Mouse (Mus musculus): Measurements from ENCODE around the gene Dusp1. TPM values are rescaled to one million over a fixed set of nuclear protein-coding genes. Genes with fewer than 3 reads are reported as not detected.
A peak's percentile ranks its signal among the peaks of the same experiment; 100 is the strongest.

Dusp1 gene
- polyA plus RNA-seq, 1 experiment = 19.7 TPM

DNA sequence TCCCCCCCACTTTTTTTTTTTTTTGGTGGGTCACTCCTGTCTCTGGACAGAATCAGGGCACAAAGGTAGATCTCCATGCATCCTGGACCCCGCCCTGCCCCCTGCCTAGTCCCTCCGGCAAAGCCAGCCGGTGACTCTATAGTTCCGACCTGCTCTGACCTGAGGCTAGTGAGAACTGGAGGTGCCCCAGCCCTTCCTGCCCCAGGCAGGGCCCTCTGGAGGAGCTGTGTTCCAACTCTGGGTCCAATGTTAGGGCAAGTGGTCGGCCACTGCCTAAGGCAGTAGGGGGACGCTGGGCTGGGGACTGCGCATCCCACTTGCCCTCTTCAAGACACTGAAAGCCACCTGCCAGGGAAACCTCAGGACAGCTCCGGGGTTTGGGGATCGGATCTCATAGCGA is 71.9 kb downstream of the Dusp1 start:
- H3K36me3 ChIP-seq (ENCODE audit: control insufficient read depth, insufficient read depth, low read length) = no peaks in the 10 kb centered on the region
- no peak overlapping the region for H3K4me3 ChIP-seq (ENCODE audit: control insufficient read depth, low read depth, low read length)
- no peaks in the 10 kb centered on the region for H3K27me3 ChIP-seq (ENCODE audit: control insufficient read depth, insufficient read depth, low read length)
- TF ChIP-seq POLR2A (IDR thresholded peaks at IDR 0.05; ENCODE audit: control insufficient read depth, low read depth, low read length) (no peak), CTCF (IDR thresholded peaks at IDR 0.05; ENCODE audit: control insufficient read depth, insufficient read depth, insufficient replicate concordance, low read depth, low read length) (no peak)
- H3K4me1 ChIP-seq (ENCODE audit: control insufficient read depth, insufficient read depth, low read length) = no peaks in the 10 kb centered on the region; the same call in 1 of the 2 replicates
- H3K27ac ChIP-seq (ENCODE audit: control insufficient read depth, insufficient read depth, low read depth, low read length) = no peak overlapping the region

DNA sequence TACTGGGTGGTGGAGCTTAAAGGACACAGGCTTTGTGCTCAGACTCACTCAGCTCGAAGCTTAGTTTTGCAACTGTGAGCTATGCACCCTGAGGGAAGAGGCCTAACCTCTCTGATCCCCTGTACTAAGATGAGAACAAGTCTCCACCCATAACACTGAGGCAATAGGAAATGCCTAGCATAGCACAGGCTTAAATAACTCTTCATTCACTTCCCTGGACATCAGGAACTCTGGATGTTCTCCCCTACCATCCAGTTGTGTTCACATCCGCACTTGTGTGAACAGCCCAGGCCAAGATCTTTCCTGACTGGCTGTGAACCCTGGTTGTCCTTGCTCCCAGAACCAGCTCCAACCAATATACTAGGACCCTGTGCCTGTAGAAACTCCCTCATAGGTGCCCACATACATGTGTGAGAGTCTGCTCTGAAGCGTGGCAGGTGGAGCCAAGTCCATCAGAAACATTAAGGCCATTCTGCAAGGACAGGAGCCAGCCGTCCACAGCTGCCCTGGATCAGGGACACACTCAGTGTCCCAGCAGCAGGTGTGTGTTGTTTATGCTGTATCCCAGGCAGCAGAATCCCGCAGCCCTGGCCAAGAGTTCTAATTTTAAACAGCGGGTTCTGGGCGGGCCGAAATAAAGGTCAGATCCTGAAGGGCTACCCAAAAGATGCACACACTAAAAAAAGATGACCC is 73.1 kb downstream of the Dusp1 start:
- no peak for TF ChIP-seq POLR2A (IDR thresholded peaks at IDR 0.05; ENCODE audit: control insufficient read depth, low read depth, low read length)
- TF ChIP-seq CTCF (IDR thresholded peaks at IDR 0.05; ENCODE audit: control insufficient read depth, insufficient read depth, insufficient replicate concordance, low read depth, low read length) = no peak
- no peaks in the 10 kb centered on the region for H3K36me3 ChIP-seq (ENCODE audit: control insufficient read depth, insufficient read depth, low read length)
- no peaks in the 10 kb centered on the region; the same call in 1 of the 2 replicates for H3K4me1 ChIP-seq (ENCODE audit: control insufficient read depth, insufficient read depth, low read length)
- H3K27ac ChIP-seq (ENCODE audit: control insufficient read depth, insufficient read depth, low read depth, low read length) = peak overlapping the region; percentile 39
- no peaks in the 10 kb centered on the region for H3K27me3 ChIP-seq (ENCODE audit: control insufficient read depth, insufficient read depth, low read length)
- H3K4me3 ChIP-seq (ENCODE audit: control insufficient read depth, low read depth, low read length) = no peak overlapping the region

DNA sequence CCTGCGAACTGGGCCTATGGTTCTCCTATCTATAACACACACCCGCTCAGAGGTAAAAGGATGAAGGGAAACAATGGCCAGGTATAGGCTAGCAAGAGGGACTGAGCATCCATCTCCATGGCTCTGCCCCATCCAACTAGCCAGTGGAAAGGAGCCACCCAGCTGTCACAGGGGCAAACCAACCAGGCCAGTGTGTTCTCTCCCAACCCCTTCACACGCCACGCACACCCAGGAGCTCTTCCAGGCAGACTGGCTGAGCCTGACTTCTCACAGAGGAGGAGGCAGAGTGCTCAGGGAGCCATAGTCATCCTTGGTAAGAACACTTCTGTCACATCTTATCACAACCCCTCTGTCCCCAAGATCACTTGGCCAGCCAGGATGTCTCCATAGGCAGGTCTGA is 74.0 kb downstream of the Dusp1 start:
- Histone ChIP-seq H3K4me1 (ENCODE audit: control insufficient read depth, insufficient read depth, low read length) (no peaks in the 10 kb centered on the region; the same call in 1 of the 2 replicates), H3K27me3 (ENCODE audit: control insufficient read depth, insufficient read depth, low read length) (no peaks in the 10 kb centered on the region), H3K27ac (ENCODE audit: control insufficient read depth, insufficient read depth, low read depth, low read length) (no peak overlapping the region), H3K36me3 (ENCODE audit: control insufficient read depth, insufficient read depth, low read length) (no peaks in the 10 kb centered on the region), H3K4me3 (ENCODE audit: control insufficient read depth, low read depth, low read length) (no peak overlapping the region)
- TF ChIP-seq CTCF (IDR thresholded peaks at IDR 0.05; ENCODE audit: control insufficient read depth, insufficient read depth, insufficient replicate concordance, low read depth, low read length) (no peak), POLR2A (IDR thresholded peaks at IDR 0.05; ENCODE audit: control insufficient read depth, low read depth, low read length) (no peak)

DNA sequence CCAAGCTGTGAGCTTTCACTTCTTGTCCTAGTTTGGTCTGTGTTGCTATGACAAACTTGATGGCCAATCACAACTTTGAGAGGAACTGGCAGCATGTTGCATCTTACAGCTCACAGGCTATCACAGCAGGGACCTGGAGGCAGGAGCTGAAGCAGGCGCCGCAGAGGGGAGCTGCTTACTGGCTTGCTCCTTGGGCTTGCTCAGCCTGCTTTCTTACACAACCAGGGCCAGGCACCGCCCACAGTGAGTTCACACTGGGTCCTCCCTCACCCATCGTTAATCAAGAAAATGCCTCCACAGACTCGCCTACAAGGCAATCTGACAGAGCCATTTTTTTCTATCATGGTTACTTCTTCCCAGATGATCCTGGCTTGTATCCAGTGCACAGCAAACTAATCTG is 74.7 kb downstream of the Dusp1 start:
- TF ChIP-seq CTCF (IDR thresholded peaks at IDR 0.05; ENCODE audit: control insufficient read depth, insufficient read depth, insufficient replicate concordance, low read depth, low read length) = no peak
- no peak for TF ChIP-seq POLR2A (IDR thresholded peaks at IDR 0.05; ENCODE audit: control insufficient read depth, low read depth, low read length)
- H3K4me1 ChIP-seq (ENCODE audit: control insufficient read depth, insufficient read depth, low read length) = no peaks in the 10 kb centered on the region; the same call in 1 of the 2 replicates
- H3K4me3 ChIP-seq (ENCODE audit: control insufficient read depth, low read depth, low read length) = no peak overlapping the region

DNA sequence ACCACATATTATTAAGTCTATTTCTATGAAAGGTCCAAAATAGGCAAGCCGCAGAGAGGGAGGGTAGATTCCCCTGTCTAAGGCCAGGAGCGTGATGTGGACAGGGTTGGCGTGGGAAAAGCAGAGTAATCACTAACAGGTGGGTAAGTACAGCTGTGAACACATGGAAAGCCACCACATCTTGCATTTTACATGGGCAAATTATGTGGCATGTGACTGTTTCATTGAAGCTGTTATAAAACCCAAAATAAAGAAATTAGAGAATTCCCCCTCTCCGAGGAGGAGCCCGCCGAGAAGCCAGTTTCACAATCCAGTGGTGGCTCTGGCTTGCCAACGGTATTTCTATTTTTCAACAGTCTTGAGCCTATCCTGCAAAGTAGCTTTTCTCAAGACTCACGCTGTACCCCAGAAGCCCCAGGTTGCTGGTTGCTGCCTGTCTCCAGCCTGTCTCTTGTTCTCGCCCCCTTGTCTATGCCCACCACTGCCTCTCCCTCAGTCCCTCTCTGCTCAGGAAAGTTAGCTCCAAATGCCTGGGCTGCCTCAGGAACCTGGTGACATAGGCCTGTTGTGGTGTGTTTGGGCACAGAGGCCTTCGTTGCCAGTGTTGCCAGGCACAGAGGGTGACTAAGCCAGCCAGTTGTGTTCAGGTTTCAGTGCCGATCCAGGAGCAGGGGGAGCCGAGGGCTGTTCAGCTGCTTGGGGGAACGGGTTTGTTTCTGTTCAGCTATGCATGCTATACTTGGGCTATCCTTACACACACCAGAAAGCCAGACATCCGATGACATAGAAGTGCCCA is 77.1 kb downstream of the Dusp1 start:
- Histone ChIP-seq H3K27me3 (ENCODE audit: control insufficient read depth, insufficient read depth, low read length) (no peaks in the 10 kb centered on the region), H3K4me1 (ENCODE audit: control insufficient read depth, insufficient read depth, low read length) (no peaks in the 10 kb centered on the region; the same call in 1 of the 2 replicates), H3K4me3 (ENCODE audit: control insufficient read depth, low read depth, low read length) (no peak overlapping the region), H3K36me3 (ENCODE audit: control insufficient read depth, insufficient read depth, low read length) (no peaks in the 10 kb centered on the region), H3K27ac (ENCODE audit: control insufficient read depth, insufficient read depth, low read depth, low read length) (no peak overlapping the region)
- TF ChIP-seq POLR2A (IDR thresholded peaks at IDR 0.05; ENCODE audit: control insufficient read depth, low read depth, low read length) (no peak), CTCF (IDR thresholded peaks at IDR 0.05; ENCODE audit: control insufficient read depth, insufficient read depth, insufficient replicate concordance, low read depth, low read length) (no peak)

More for the DNA sequence above, 74.7 kb downstream of the Dusp1 start:
- no peaks in the 10 kb centered on the region for H3K36me3 ChIP-seq (ENCODE audit: control insufficient read depth, insufficient read depth, low read length)
- H3K27me3 ChIP-seq (ENCODE audit: control insufficient read depth, insufficient read depth, low read length) = no peaks in the 10 kb centered on the region
- no peak overlapping the region for H3K27ac ChIP-seq (ENCODE audit: control insufficient read depth, insufficient read depth, low read depth, low read length)

DNA sequence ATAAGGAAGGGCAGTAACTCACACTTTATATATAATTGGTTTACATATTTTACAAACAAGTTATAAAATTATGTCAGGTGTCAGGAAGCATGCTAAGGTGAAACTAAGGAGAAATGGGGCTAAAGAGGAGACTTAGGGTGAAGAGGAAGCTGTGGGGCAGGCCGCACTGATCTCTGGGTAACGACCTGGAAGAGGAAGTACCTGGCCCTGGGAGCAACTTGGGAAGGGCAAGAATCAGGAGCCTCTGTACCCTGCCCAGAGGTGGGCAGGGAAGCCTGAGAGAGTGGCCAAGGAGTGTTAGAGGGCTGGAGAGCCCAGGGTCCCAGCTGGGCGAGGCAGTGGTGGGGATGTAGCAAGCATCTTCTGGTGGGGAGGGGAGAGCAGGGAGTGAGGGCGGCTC is 81.0 kb downstream of the Dusp1 start:
- H3K27me3 ChIP-seq (ENCODE audit: control insufficient read depth, insufficient read depth, low read length) = no peaks in the 10 kb centered on the region
- no peak overlapping the region for H3K4me3 ChIP-seq (ENCODE audit: control insufficient read depth, low read depth, low read length)
- H3K36me3 ChIP-seq (ENCODE audit: control insufficient read depth, insufficient read depth, low read length) = no peaks in the 10 kb centered on the region
- TF ChIP-seq POLR2A (IDR thresholded peaks at IDR 0.05; ENCODE audit: control insufficient read depth, low read depth, low read length) (no peak), CTCF (IDR thresholded peaks at IDR 0.05; ENCODE audit: control insufficient read depth, insufficient read depth, insufficient replicate concordance, low read depth, low read length) (no peak)
- H3K27ac ChIP-seq (ENCODE audit: control insufficient read depth, insufficient read depth, low read depth, low read length) = no peak overlapping the region
- no peaks in the 10 kb centered on the region; the same call in 1 of the 2 replicates for H3K4me1 ChIP-seq (ENCODE audit: control insufficient read depth, insufficient read depth, low read length)

DNA sequence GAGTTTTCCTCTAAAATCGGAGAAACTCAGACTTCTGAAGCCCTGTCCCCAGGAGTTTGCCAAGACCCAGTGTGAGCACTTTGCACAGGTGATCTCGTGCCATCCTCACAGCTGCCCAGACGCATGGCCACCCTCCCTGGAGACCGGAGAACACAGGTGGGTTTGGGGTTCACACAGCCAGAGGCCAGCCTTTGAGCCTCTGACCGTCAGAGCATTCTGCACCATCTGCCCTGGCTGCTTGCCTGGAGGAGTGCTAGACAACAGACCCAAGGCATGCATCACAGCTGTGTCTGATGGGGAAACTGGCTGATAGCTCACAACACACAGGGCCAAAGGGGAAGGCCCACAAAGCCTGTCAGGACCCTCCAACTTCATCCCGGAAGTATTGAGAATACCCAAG is 82.3 kb downstream of the Dusp1 start:
- H3K27ac ChIP-seq (ENCODE audit: control insufficient read depth, insufficient read depth, low read depth, low read length) = no peak overlapping the region

More for the DNA sequence above, 82.3 kb downstream of the Dusp1 start:
- Histone ChIP-seq H3K36me3 (ENCODE audit: control insufficient read depth, insufficient read depth, low read length) (no peaks in the 10 kb centered on the region), H3K4me3 (ENCODE audit: control insufficient read depth, low read depth, low read length) (no peak overlapping the region), H3K4me1 (ENCODE audit: control insufficient read depth, insufficient read depth, low read length) (no peaks in the 10 kb centered on the region; the same call in 1 of the 2 replicates), H3K27me3 (ENCODE audit: control insufficient read depth, insufficient read depth, low read length) (no peaks in the 10 kb centered on the region)
- TF ChIP-seq CTCF (IDR thresholded peaks at IDR 0.05; ENCODE audit: control insufficient read depth, insufficient read depth, insufficient replicate concordance, low read depth, low read length) = no peak
- no peak for TF ChIP-seq POLR2A (IDR thresholded peaks at IDR 0.05; ENCODE audit: control insufficient read depth, low read depth, low read length)
